Mouse (Mus musculus) ES-Bruce4 (cell line): ENCODE measurements around the gene Slc44a4. TPM values are rescaled to one million over a fixed set of nuclear protein-coding genes. Genes with fewer than 3 reads are reported as not detected.
A peak's percentile ranks its signal among the peaks of the same experiment; 100 is the strongest.
"Not testable (repeated sequence)": the region's sequence is repeated elsewhere in the genome, so short reads cannot be mapped to it uniquely, and the experiment has no call there.

Experiments
- H3K27ac ChIP-seq: 2 replicates; pipeline ENCODE4 v1.5.1; 2012; ENCODE audit warnings: low read length, inconsistent platforms; ENCODE audit not compliant: insufficient read depth
- H3K27me3 ChIP-seq: 2 replicates; pipeline ENCODE4 v1.6.1; 2012; ENCODE audit warnings: mild to moderate bottlenecking, low read length, inconsistent platforms; ENCODE audit not compliant: control insufficient read depth, poor library complexity, insufficient read depth, severe bottlenecking
- H3K36me3 ChIP-seq: 2 replicates; pipeline ENCODE4 v1.6.1; 2012; ENCODE audit warnings: inconsistent platforms, mild to moderate bottlenecking, low read length, moderate library complexity; ENCODE audit not compliant: control insufficient read depth, poor library complexity, insufficient read depth, severe bottlenecking
- H3K4me1 ChIP-seq: one replicate; pipeline ENCODE4 v1.8.1; 2011; ENCODE audit warnings: low read length; ENCODE audit not compliant: control insufficient read depth, insufficient read depth
- H3K4me3 ChIP-seq: 2 replicates; pipeline ENCODE4 v1.5.1; 2011; ENCODE audit warnings: low read depth, mild to moderate bottlenecking, low read length
- H3K9ac ChIP-seq: 2 replicates; pipeline ENCODE4 v1.6.1; 2012; ENCODE audit warnings: low read depth, mild to moderate bottlenecking, inconsistent platforms; ENCODE audit not compliant: poor library complexity, severe bottlenecking
- H3K9me3 ChIP-seq: replicated peaks from 2 replicates; pipeline ENCODE4 v1.6.1; 2012; ENCODE audit warnings: mild to moderate bottlenecking, low read length, inconsistent platforms; ENCODE audit not compliant: control insufficient read depth, poor library complexity, insufficient read depth, severe bottlenecking
- CTCF ChIP-seq: IDR thresholded peaks from one replicate; pipeline ENCODE4 v1.8.1; 2011; ENCODE audit warnings: low read depth, low read length
- EP300 ChIP-seq: IDR thresholded peaks from 2 replicates; pipeline ENCODE4 v1.6.1; 2011; ENCODE audit warnings: low read depth, low read length; ENCODE audit not compliant: insufficient read depth
- POLR2A ChIP-seq: IDR thresholded peaks from one replicate; pipeline ENCODE4 v1.8.1; 2011; ENCODE audit warnings: low read length; ENCODE audit not compliant: insufficient read depth
- polyA plus RNA-seq: library from polyadenylated mRNA; stranded (reverse); fragments of >200 nt; gene quantifications from 2 replicates; pipeline ENCODE4 v1.2.4, GENCODE M21; 2011; ENCODE audit warnings: low read depth; ENCODE audit not compliant: missing spikeins, insufficient read depth, insufficient read length

Slc44a4 gene
- polyA plus RNA-seq, 1 experiment = 5.3 TPM

DNA sequence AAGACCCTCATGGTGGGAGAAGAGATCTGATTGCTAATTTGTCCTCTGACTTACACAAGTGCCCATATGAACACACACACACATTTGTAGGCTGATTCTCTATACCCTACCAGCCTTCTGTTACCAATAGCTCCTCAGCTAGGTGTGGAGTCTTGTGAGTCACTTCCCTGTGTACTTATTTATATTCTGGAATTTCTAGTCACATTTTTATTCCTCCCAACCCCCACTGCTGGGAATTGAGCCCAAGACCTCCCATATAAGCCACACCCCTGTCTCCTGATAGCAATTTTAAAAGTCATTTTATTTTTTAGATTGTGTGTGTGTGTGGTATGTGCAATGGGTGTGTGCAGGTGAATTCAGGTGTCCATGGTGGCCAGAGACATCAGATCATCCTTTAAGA is 30.1 kb downstream of the Slc44a4 start:
- TF ChIP-seq POLR2A (no peak), CTCF (no peak)
- H3K36me3 ChIP-seq = peaks cover under 1% of the 10 kb centered on the region; the same call in 1 of the 2 replicates

GRCm38 (mm10) chr17:34946486-34947140 is 32.3 kb downstream of the Slc44a4 start:
- Histone ChIP-seq H3K9ac (no peak overlapping the region), H3K27me3 (no peaks in the 10 kb centered on the region), H3K27ac (no peak overlapping the region), H3K4me3 (no peak overlapping the region), H3K4me1 (no peaks in the 10 kb centered on the region), H3K36me3 (peaks cover 22% of the 10 kb centered on the region), H3K9me3 (no peaks in the 10 kb centered on the region)
- no peak for TF ChIP-seq POLR2A
- no peak for TF ChIP-seq CTCF
- TF ChIP-seq EP300 = no peak

More for the DNA sequence above, 30.1 kb downstream of the Slc44a4 start:
- no peak overlapping the region for H3K4me3 ChIP-seq
- no peak overlapping the region for H3K9ac ChIP-seq
- H3K9me3 ChIP-seq = no peaks in the 10 kb centered on the region
- no peaks in the 10 kb centered on the region for H3K4me1 ChIP-seq
- no peak overlapping the region for H3K27ac ChIP-seq
- H3K27me3 ChIP-seq = no peaks in the 10 kb centered on the region

DNA sequence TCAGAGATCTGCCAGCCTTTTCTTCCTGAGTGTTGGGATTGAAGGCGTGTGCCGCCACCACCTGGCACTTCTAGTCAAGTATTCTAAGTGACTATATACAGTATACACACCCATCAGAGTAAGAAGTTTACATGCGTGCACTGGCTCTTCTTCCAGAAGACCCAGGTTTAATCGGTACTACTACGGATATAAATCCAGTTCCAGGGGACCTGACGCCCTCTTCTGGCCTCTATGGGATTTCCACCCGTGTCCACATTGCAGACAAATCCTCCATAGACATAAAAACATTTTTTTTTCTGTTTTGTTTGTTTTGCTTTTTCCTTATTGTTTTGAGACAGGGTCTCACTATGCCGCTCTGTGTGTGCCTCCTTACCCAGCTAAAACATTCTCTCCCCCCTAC is 33.3 kb downstream of the Slc44a4 start:
- H3K4me3 ChIP-seq = no peak overlapping the region
- H3K27ac ChIP-seq = no peak overlapping the region
- H3K4me1 ChIP-seq = no peaks in the 10 kb centered on the region
- no peak overlapping the region for H3K9ac ChIP-seq
- H3K36me3 ChIP-seq = peaks cover 26% of the 10 kb centered on the region
- H3K27me3 ChIP-seq = no peaks in the 10 kb centered on the region
- no peaks in the 10 kb centered on the region for H3K9me3 ChIP-seq
- TF ChIP-seq CTCF = peak; percentile 45
- TF ChIP-seq POLR2A = no peak
- no peak for TF ChIP-seq EP300

GRCm38 (mm10) chr17:34948721-34949552 is 34.7 kb downstream of the Slc44a4 start:
- peak overlapping the region; percentile 97 for H3K27ac ChIP-seq
- 0 out of 2 replicates have a peak overlapping the region, but pooled peaks have one; percentile 99 for H3K9ac ChIP-seq

GRCm38 (mm10) chr17:34949553-34949969 is 35.3 kb downstream of the Slc44a4 start:
- H3K4me1 ChIP-seq = no peaks in the 10 kb centered on the region
- H3K9ac ChIP-seq = peak overlapping the region; percentile 99; the same call in 1 of the 2 replicates
- H3K9me3 ChIP-seq = no peaks in the 10 kb centered on the region
- H3K27me3 ChIP-seq = no peaks in the 10 kb centered on the region
- TF ChIP-seq POLR2A = no peak
- no peak for TF ChIP-seq EP300
- no peak for TF ChIP-seq CTCF
- peak overlapping the region; percentile 97 for H3K27ac ChIP-seq
- peaks cover 26% of the 10 kb centered on the region for H3K36me3 ChIP-seq
- no peak overlapping the region for H3K4me3 ChIP-seq

More at GRCm38 (mm10) chr17:34948721-34949552, 34.7 kb downstream of the Slc44a4 start:
- H3K9me3 ChIP-seq, H3K4me1 ChIP-seq, H3K27me3 ChIP-seq, H3K4me3 ChIP-seq: not testable (repeated sequence)
- H3K36me3 ChIP-seq = peaks cover 26% of the 10 kb centered on the region

DNA sequence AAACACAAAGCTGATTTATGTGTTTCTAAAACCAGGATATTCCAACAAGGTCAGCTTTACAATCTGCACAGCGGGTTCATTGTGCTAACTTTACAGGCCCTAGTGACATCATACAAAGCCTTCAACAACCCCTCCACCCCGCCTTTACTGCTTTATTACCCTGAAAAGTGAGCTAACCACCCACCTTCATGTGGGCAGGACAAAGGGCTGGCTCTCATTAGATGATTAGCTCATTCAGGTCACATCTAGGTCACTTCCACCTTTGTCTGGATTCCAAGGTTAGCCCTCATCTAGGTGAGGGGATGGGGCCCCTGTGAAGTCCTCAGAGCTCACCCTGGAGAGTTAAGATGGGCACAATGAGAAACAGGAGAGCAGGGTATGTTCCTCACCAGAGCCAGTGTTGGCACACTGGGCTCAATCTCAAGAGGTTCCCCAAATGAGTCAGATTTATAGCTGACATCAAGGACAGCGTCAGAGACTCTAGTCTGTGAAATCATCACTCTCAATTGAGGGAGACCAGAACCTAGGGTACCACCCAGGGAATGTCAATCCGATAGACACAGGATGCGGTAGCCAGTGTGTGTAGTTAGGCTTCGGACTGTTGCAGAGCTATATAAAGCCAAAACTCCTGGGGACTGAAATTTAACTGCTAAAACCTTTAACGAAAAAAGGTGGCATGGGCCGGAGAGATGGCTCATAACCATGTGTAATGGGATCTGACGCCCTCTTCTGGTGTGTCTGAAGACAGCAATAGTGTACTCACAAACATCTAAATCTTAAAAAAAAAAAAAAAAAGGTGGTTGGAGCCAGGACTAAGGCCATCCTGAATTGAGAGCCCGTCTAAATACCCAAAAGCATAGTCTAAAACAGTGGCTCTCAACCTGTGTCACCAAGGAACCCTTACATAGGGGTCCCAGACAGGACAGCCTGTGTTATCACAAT is 36.5 kb downstream of the Slc44a4 start:
- peak overlapping the region; percentile 97 for H3K27ac ChIP-seq
- TF ChIP-seq CTCF = no peak
- no peak for TF ChIP-seq POLR2A
- TF ChIP-seq EP300 = no peak
- H3K4me3 ChIP-seq = peak overlapping the region; percentile 96
- no peaks in the 10 kb centered on the region for H3K27me3 ChIP-seq
- peaks cover 26% of the 10 kb centered on the region for H3K36me3 ChIP-seq
- H3K9ac ChIP-seq = peak overlapping the region; percentile 99
- no peaks in the 10 kb centered on the region for H3K4me1 ChIP-seq
- no peaks in the 10 kb centered on the region for H3K9me3 ChIP-seq
